In genomic region chr12:95394991-95395530, GRCm38 (mm10) we compare ENCODE assay signal across 19 mouse cellular contexts.
DNase-seq lines count a peak whose midpoint lies in the region; ATAC-seq and TF ChIP-seq lines count a peak whose summit lies in the region.
"Had no signal": no experiment of that assay in that cellular context is flagged by ENCODE, and none has a peak within 500 bp of the region (broad histone marks: within the 10 kb centered on the region; RNA-seq: fewer than 3 reads in every experiment).

No protein-coding gene starts in this region.

- no peaks in the 10 kb centered on the region for H3K36me3 ChIP-seq in hindbrain, embryonic 10.5 days
- no peaks in the 10 kb centered on the region for H3K36me3 ChIP-seq in hindbrain, embryonic 11.5 days (ENCODE audit: control insufficient read depth, insufficient read depth, low read length)
- no peaks in the 10 kb centered on the region for H3K36me3 ChIP-seq in heart, embryonic 12.5 days
- H3K36me3 ChIP-seq: embryonic facial prominence, embryonic 13.5 days; forebrain, embryonic 12.5 days; heart, embryonic 13.5 days had no signal

- TF ChIP-seq CTCF in brain, embryonic 14.5 days (IDR thresholded peaks at IDR 0.05; ENCODE audit: borderline replicate concordance, extremely low read depth, insufficient read depth, insufficient read length): no peak

- intact Hi-C loops in left cerebral cortex, postnatal 4 days (cut with DNase I): no loop called here

- H3K4me2 ChIP-seq in hindbrain, embryonic 11.5 days (replicated peaks; ENCODE audit: low read depth, low read length): no peak overlapping the region
- no peak overlapping the region for H3K4me2 ChIP-seq in heart, embryonic 12.5 days
- H3K4me2 ChIP-seq: embryonic facial prominence, embryonic 13.5 days; forebrain, embryonic 12.5 days; heart, embryonic 13.5 days had no signal

- H3K9ac ChIP-seq in hindbrain, embryonic 11.5 days (ENCODE audit: low read depth, low read length): no peak overlapping the region
- no peak overlapping the region for H3K9ac ChIP-seq in heart, embryonic 12.5 days
- H3K9ac ChIP-seq: embryonic facial prominence, embryonic 13.5 days; forebrain, embryonic 12.5 days; heart, embryonic 13.5 days had no signal

- DNase-seq in hindbrain, embryonic 10.5 days (ENCODE audit: low spot score): peak; percentile 6
- no peak for DNase-seq in hindbrain, embryonic 11.5 days (ENCODE audit: low spot score)
- DNase-seq in left cerebral cortex, postnatal 4 days: peak; percentile 26
- DNase-seq in left cerebral cortex, adult 9 months (ENCODE audit: low spot score in 2 of 2): no peak
- peak; percentile 95 for DNase-seq in Muller cell, postnatal 12 days (ENCODE audit: inconsistent ontology term)
- peak; percentile 19 for DNase-seq in brain, embryonic 14.5 days (ENCODE audit: low read depth)
- DNase-seq: adrenal gland, adult 8-10 months; adrenal gland, postnatal 36 days; cerebellum, adult 11-12 months; cerebellum, adult 9-11 months; gastrocnemius, postnatal 10 days; heart, postnatal 36 days; kidney, adult 2 months had no signal

- no peak overlapping the region for H3K27ac ChIP-seq in hindbrain, embryonic 10.5 days
- no peak overlapping the region for H3K27ac ChIP-seq in hindbrain, embryonic 11.5 days (ENCODE audit: low read depth, low read length)
- no peak overlapping the region for H3K27ac ChIP-seq in heart, embryonic 12.5 days (ENCODE audit: poor library complexity, severe bottlenecking)
- H3K27ac ChIP-seq: embryonic facial prominence, embryonic 13.5 days; forebrain, embryonic 12.5 days; heart, embryonic 13.5 days had no signal

- no peaks in the 10 kb centered on the region for H3K9me3 ChIP-seq in hindbrain, embryonic 10.5 days
- no peaks in the 10 kb centered on the region for H3K9me3 ChIP-seq in hindbrain, embryonic 11.5 days (ENCODE audit: control insufficient read depth, low read length)
- H3K9me3 ChIP-seq in heart, embryonic 12.5 days (replicated peaks): no peaks in the 10 kb centered on the region
- H3K9me3 ChIP-seq: embryonic facial prominence, embryonic 13.5 days; forebrain, embryonic 12.5 days; heart, embryonic 13.5 days had no signal

- whole genome bisulfite sequencing in hindbrain, embryonic 10.5 days: 51% methylated on average over 2 of the region's 2 CpGs
- 59% methylated on average over 2 of the region's 2 CpGs for WGBS in hindbrain, embryonic 11.5 days
- 81% methylated on average over 2 of the region's 2 CpGs for WGBS in heart, embryonic 12.5 days

- no peak overlapping the region for H3K4me3 ChIP-seq in hindbrain, embryonic 10.5 days
- no peak overlapping the region for H3K4me3 ChIP-seq in hindbrain, embryonic 11.5 days (ENCODE audit: low read depth, low read length)
- H3K4me3 ChIP-seq in heart, embryonic 12.5 days: no peak overlapping the region
- H3K4me3 ChIP-seq: embryonic facial prominence, embryonic 13.5 days; forebrain, embryonic 12.5 days; heart, embryonic 13.5 days had no signal

- H3K4me1 ChIP-seq in hindbrain, embryonic 10.5 days (replicated peaks): peaks cover 12% of the 10 kb centered on the region
- H3K4me1 ChIP-seq in hindbrain, embryonic 11.5 days (replicated peaks; ENCODE audit: control insufficient read depth, insufficient read depth, low read length): no peaks in the 10 kb centered on the region
- no peaks in the 10 kb centered on the region for H3K4me1 ChIP-seq in heart, embryonic 12.5 days (replicated peaks)
- H3K4me1 ChIP-seq: embryonic facial prominence, embryonic 13.5 days; heart, embryonic 13.5 days had no signal

- no peaks in the 10 kb centered on the region for H3K27me3 ChIP-seq in hindbrain, embryonic 10.5 days (ENCODE audit: insufficient read depth, poor library complexity, severe bottlenecking)
- no peaks in the 10 kb centered on the region for H3K27me3 ChIP-seq in hindbrain, embryonic 11.5 days (ENCODE audit: control insufficient read depth, insufficient read depth, low read length)
- no peaks in the 10 kb centered on the region for H3K27me3 ChIP-seq in heart, embryonic 12.5 days (replicated peaks)
- H3K27me3 ChIP-seq: embryonic facial prominence, embryonic 13.5 days; forebrain, embryonic 12.5 days; heart, embryonic 13.5 days had no signal

- TF ChIP-seq POLR2A in brain, embryonic 14.5 days (IDR thresholded peaks at IDR 0.05; ENCODE audit: borderline replicate concordance, extremely low read depth, insufficient read depth, insufficient read length, poor library complexity, severe bottlenecking): no peak

- ATAC-seq in hindbrain, embryonic 11.5 days (ENCODE audit: low FRiP score): no peak
- ATAC-seq in heart, embryonic 12.5 days (ENCODE audit: insufficient number of reproducible peaks, low FRiP score): no peak
- ATAC-seq: forebrain, embryonic 16.5 days; intestine, embryonic 16.5 days had no signal

Comparison
In these comparisons a context has a peak if more than half of its experiments do, and no peak if none do; other contexts are left out.
1. DNase-seq: peak in hindbrain, embryonic 10.5 days (single experiment), left cerebral cortex, postnatal 4 days (single experiment), Muller cell, postnatal 12 days (single experiment) and brain, embryonic 14.5 days (single experiment); none in hindbrain, embryonic 11.5 days (single experiment) and left cerebral cortex, adult 9 months (0 of 2).